Mouse (Mus musculus) retina, postnatal 7 days (tissue): Measurements from ENCODE around the gene Grip1.

Experiments
- DNase-seq: peaks from one replicate; pipeline ENCODE4 v3.0.0-alpha.2; 2012; ENCODE audit warnings: low read depth, low spot score

Grip1 gene

GRCm38 (mm10) chr10:119663586-119663985 is 210.0 kb downstream of the Grip1 start:
- no peak for DNase-seq

- no peak for DNase-seq
These were observed 212.8 kb downstream of the Grip1 start for GRCm38 (mm10) chr10:119666386-119666785.

GRCm38 (mm10) chr10:119670456-119670855 is 216.8 kb downstream of the Grip1 start:
- DNase-seq: no peak

- no peak for DNase-seq
These were observed 230.8 kb downstream of the Grip1 start for GRCm38 (mm10) chr10:119684377-119684826.

- peak; percentile 37 for DNase-seq
These were observed 237.9 kb downstream of the Grip1 start for GRCm38 (mm10) chr10:119691358-119692083.

- DNase-seq: peak; percentile 17
These were observed 238.8 kb downstream of the Grip1 start for GRCm38 (mm10) chr10:119692284-119692890.

GRCm38 (mm10) chr10:119693400-119693799 is 239.8 kb downstream of the Grip1 start:
- DNase-seq: no peak

GRCm38 (mm10) chr10:119697257-119697798 is 243.7 kb downstream of the Grip1 start:
- DNase-seq: no peak

GRCm38 (mm10) chr10:119705348-119705747 is 251.7 kb downstream of the Grip1 start:
- DNase-seq: no peak

GRCm38 (mm10) chr10:119706281-119706680 is 252.7 kb downstream of the Grip1 start:
- no peak for DNase-seq

GRCm38 (mm10) chr10:119706983-119707382 is 253.4 kb downstream of the Grip1 start:
- DNase-seq: no peak

- DNase-seq: no peak
These were observed 268.3 kb downstream of the Grip1 start for GRCm38 (mm10) chr10:119721887-119722286.

GRCm38 (mm10) chr10:119722471-119722870 is 268.8 kb downstream of the Grip1 start:
- DNase-seq: no peak

- DNase-seq: no peak
These were observed 270.0 kb downstream of the Grip1 start for GRCm38 (mm10) chr10:119723671-119724070.

- no peak for DNase-seq
These were observed 271.7 kb downstream of the Grip1 start for GRCm38 (mm10) chr10:119725363-119725762.

GRCm38 (mm10) chr10:119725966-119726365 is 272.3 kb downstream of the Grip1 start:
- DNase-seq: no peak

GRCm38 (mm10) chr10:119726921-119727320 is 273.3 kb downstream of the Grip1 start:
- DNase-seq: no peak

- no peak for DNase-seq
These were observed 276.6 kb downstream of the Grip1 start for GRCm38 (mm10) chr10:119730206-119730605.

GRCm38 (mm10) chr10:119735011-119735992 is 281.7 kb downstream of the Grip1 start:
- DNase-seq: no peak

- DNase-seq: no peak
These were observed 285.8 kb downstream of the Grip1 start for GRCm38 (mm10) chr10:119739466-119739865.

- no peak for DNase-seq
These were observed 289.1 kb downstream of the Grip1 start for GRCm38 (mm10) chr10:119742722-119743121.

- no peak for DNase-seq
These were observed 298.8 kb downstream of the Grip1 start for GRCm38 (mm10) chr10:119752361-119752798.
